Mouse (Mus musculus) heart, embryonic 11.5 days (tissue): ENCODE data around the gene Mtap. TPM values are rescaled to one million over a fixed set of nuclear protein-coding genes. Genes with fewer than 3 reads are reported as not detected.

Experiments used
- ATAC-seq: fragments of 200-750 bp; cut with Nextera tagmentation; replicated peaks from 2 replicates; pipeline ENCODE4 v1.8.0; 2017; ENCODE audit warnings: moderate library complexity; ENCODE audit not compliant: insufficient number of reproducible peaks, low FRiP score, low TSS enrichment
- H3K27ac ChIP-seq: fragments of 300-500 bp; sonication (generic); 2 replicates; pipeline ENCODE4 v1.5.1; 2014; ENCODE audit warnings: mild to moderate bottlenecking, low read depth, low read length
- H3K27me3 ChIP-seq: fragments of 300-500 bp; sonication (generic); 2 replicates; pipeline ENCODE4 v1.6.1; 2014; ENCODE audit warnings: mild to moderate bottlenecking, low read length, mixed read lengths; ENCODE audit not compliant: control insufficient read depth, insufficient read depth
- H3K36me3 ChIP-seq: fragments of 300-500 bp; sonication (generic); 2 replicates; pipeline ENCODE4 v1.6.1; 2014; ENCODE audit warnings: mild to moderate bottlenecking, low read length, moderate library complexity, mixed read lengths; ENCODE audit not compliant: control insufficient read depth, insufficient read depth
- H3K4me1 ChIP-seq: fragments of 300-500 bp; sonication (generic); 2 replicates; pipeline ENCODE4 v1.6.1; 2014; ENCODE audit warnings: low read length; ENCODE audit not compliant: control insufficient read depth, insufficient read depth
- H3K4me2 ChIP-seq: fragments of 300-500 bp; sonication (generic); 2 replicates; pipeline ENCODE4 v1.6.1; 2014; ENCODE audit warnings: mild to moderate bottlenecking, moderate library complexity
- H3K4me3 ChIP-seq: fragments of 300-500 bp; sonication (generic); 2 replicates; pipeline ENCODE4 v1.5.1; 2014; ENCODE audit warnings: low read depth, low read length
- H3K9ac ChIP-seq: fragments of 300-500 bp; sonication (generic); 2 replicates; pipeline ENCODE4 v1.6.1; 2014; ENCODE audit warnings: mild to moderate bottlenecking, low read depth, low read length, moderate library complexity
- H3K9me3 ChIP-seq: fragments of 300-500 bp; sonication (generic); replicated peaks from 2 replicates; pipeline ENCODE4 v1.6.1; 2016; ENCODE audit warnings: low read length; ENCODE audit not compliant: control insufficient read depth
- WGBS: fragments of 180-500 bp; shearing (Covaris S2); extraction: QIAGEN DNeasy Blood & Tissue Kit; methylation state at CpG from one replicate; pipeline ENCODE4 v1.1.7; 2014; ENCODE audit not compliant: insufficient replicate concordance; 5-methylcytosine and 5-hydroxymethylcytosine counted together
- polyA plus RNA-seq: library from polyadenylated mRNA; unstranded; fragments of >200 nt; fragmentation: Nextera tagmentation; extraction: Ambion mirVana; gene quantifications from 2 replicates; pipeline ENCODE4 v1.2.1, GENCODE M21; 2014

Mtap gene
- polyA plus RNA-seq, 1 experiment from 2014 or later: 76.8 TPM

- no peak overlapping the region for H3K9ac ChIP-seq
- no peak overlapping the region for H3K4me3 ChIP-seq
- no peaks in the 10 kb centered on the region for H3K4me1 ChIP-seq
- ATAC-seq: no peak
- 92% methylated on average over 6 of the region's 6 CpGs for WGBS
- H3K27ac ChIP-seq: no peak overlapping the region
- H3K27me3 ChIP-seq: no peaks in the 10 kb centered on the region
- H3K4me2 ChIP-seq: no peak overlapping the region
- no peaks in the 10 kb centered on the region for H3K9me3 ChIP-seq
- peaks cover 42% of the 10 kb centered on the region for H3K36me3 ChIP-seq
These were observed 34.0 kb downstream of the Mtap start for GRCm38 (mm10) chr4:89170931-89171330.

GRCm38 (mm10) chr4:89172873-89173605 is 36.1 kb downstream of the Mtap start:
- H3K36me3 ChIP-seq: peaks cover 45% of the 10 kb centered on the region
- H3K4me2 ChIP-seq: no peak overlapping the region
- no peaks in the 10 kb centered on the region for H3K4me1 ChIP-seq
- H3K4me3 ChIP-seq: no peak overlapping the region
- WGBS: 91% methylated on average over 14 of the region's 14 CpGs
- H3K27ac ChIP-seq: no peak overlapping the region
- ATAC-seq: no peak
- H3K9ac ChIP-seq: no peak overlapping the region
- no peaks in the 10 kb centered on the region for H3K27me3 ChIP-seq
- H3K9me3 ChIP-seq: no peaks in the 10 kb centered on the region

DNA sequence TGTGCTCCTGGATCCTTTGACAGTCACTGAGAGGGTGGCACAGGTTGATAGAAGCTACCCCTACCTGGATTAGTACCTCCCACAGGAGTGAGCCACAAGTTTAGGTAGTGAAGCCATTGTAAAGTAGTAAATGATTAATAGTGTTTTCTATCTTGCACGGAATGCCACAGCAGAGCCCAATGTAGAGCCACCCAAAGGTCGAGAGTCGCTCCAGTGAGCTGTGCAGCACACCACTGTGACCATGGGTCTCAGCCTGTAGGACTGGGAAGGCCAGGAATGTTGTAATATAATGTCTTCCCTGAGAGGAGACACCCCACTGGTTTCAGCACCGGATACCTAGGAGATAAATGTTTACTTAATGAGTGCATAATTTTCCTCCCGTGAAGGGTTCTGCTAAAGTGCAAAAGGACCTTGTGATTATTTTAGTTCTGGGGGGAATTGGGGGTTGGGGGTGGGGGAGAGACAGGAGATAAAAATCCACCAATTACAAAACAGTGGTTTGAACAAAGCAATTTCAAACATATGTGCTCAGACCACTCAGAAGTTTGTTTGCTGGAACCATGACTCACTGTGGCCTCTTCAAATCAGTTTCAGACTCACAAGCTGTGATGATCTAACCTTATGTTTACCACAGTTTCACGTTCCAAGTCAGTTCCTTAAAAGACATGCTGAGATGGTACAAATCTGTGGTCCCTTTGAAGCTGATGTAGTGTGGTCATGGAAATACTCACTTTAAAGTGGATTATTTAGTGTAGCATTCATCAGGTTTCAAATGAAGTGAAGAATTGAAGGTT is 40.8 kb downstream of the Mtap start:
- Histone ChIP-seq H3K4me3 (no peak overlapping the region), H3K27ac (no peak overlapping the region), H3K9ac (no peak overlapping the region), H3K4me2 (no peak overlapping the region), H3K36me3 (peaks cover 48% of the 10 kb centered on the region), H3K27me3 (no peaks in the 10 kb centered on the region), H3K9me3 (no peaks in the 10 kb centered on the region), H3K4me1 (no peaks in the 10 kb centered on the region)
- no peak for ATAC-seq
- WGBS: 82% methylated on average over 6 of the region's 6 CpGs

GRCm38 (mm10) chr4:89180121-89180520 is 43.2 kb downstream of the Mtap start:
- Histone ChIP-seq H3K9me3 (no peaks in the 10 kb centered on the region; the same call in 1 of the 2 replicates), H3K27me3 (no peaks in the 10 kb centered on the region), H3K27ac (no peak overlapping the region), H3K4me2 (no peak overlapping the region), H3K9ac (no peak overlapping the region), H3K4me1 (no peaks in the 10 kb centered on the region), H3K4me3 (no peak overlapping the region), H3K36me3 (peaks cover 33% of the 10 kb centered on the region)
- ATAC-seq: no peak
- WGBS: 92% methylated on average over 5 of the region's 5 CpGs

- no peaks in the 10 kb centered on the region; the same call in 1 of the 2 replicates for H3K9me3 ChIP-seq
- H3K36me3 ChIP-seq: peaks cover 23% of the 10 kb centered on the region
- no peak for ATAC-seq
- no peak overlapping the region for H3K4me3 ChIP-seq
- H3K27me3 ChIP-seq: no peaks in the 10 kb centered on the region
- no peak overlapping the region for H3K9ac ChIP-seq
- WGBS: 95% methylated on average over 2 of the region's 2 CpGs
- no peak overlapping the region for H3K27ac ChIP-seq
- no peaks in the 10 kb centered on the region for H3K4me1 ChIP-seq
- no peak overlapping the region for H3K4me2 ChIP-seq
These were observed 44.7 kb downstream of the Mtap start for GRCm38 (mm10) chr4:89181656-89182055.

DNA sequence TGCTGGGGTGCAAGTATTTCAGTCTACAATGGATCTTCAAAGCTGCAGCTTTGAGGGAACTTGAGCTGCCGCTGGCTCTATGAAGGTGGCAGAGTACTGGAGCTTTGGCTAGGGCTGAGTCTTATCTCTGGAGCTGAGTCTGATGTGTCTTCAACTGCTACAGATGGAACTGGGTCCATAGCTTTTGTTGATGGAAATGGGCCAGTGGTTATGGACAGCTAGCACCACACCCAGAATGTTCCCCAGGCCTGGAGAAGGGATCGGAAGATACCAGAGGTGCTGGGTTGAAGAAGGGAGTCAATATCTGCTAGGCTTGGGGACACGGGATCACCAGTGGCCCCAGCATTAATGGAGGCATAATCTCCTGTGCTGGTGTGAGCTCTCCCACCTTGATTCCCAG is 45.6 kb downstream of the Mtap start:
- H3K27me3 ChIP-seq: no peaks in the 10 kb centered on the region
- no peak overlapping the region for H3K4me2 ChIP-seq
- H3K9ac ChIP-seq: no peak overlapping the region
- no peak overlapping the region for H3K27ac ChIP-seq
- no peak overlapping the region for H3K4me3 ChIP-seq
- WGBS: 85% methylated on average over 3 of the region's 3 CpGs
- H3K4me1 ChIP-seq: no peaks in the 10 kb centered on the region
- H3K9me3 ChIP-seq: no peaks in the 10 kb centered on the region; the same call in 1 of the 2 replicates
- peaks cover 21% of the 10 kb centered on the region for H3K36me3 ChIP-seq
- ATAC-seq: no peak

DNA sequence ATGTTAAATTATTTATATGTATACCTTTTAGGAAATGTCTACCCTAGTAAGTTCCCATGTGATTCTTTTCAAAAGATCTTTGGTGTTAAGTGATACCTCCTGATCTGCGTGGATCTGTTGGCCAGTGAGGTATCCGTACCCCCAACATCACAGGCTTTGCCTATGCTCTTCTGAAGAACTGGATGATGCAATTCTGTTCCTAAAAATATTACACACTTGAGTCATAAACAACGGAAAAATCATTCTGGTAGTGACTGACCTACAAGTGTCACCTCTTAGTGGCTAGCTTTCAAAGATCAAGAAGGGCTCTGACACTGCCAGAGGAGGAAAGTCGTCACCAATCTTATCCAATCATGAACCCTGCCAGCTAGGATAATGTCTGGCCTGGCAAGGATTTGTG is 58.6 kb downstream of the Mtap start:
- Histone ChIP-seq H3K4me2 (no peak overlapping the region), H3K4me1 (no peaks in the 10 kb centered on the region), H3K27ac (no peak overlapping the region), H3K9ac (no peak overlapping the region), H3K9me3 (no peaks in the 10 kb centered on the region), H3K36me3 (no peaks in the 10 kb centered on the region), H3K4me3 (no peak overlapping the region), H3K27me3 (no peaks in the 10 kb centered on the region)
- 65% methylated on average over 4 of the region's 4 CpGs for WGBS
- no peak for ATAC-seq

DNA sequence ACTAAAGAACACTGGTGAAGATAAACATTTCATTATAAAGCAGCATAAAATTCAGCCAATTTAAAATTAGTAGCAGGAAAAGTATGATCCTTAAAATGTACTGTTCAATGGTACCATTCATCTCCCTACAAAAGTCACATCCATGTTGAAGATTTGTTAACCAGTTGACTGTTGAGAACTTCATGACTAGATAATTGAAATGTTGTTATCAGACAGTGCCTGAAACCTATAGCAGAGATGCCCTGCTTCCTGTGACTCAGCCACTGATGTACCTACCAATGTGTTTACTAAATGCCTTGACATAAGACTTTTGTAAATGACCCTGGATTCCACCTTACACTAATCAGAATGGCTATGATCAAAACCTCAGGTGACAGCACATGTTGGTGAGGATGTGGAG is 60.2 kb downstream of the Mtap start:
- Histone ChIP-seq H3K27me3 (no peaks in the 10 kb centered on the region), H3K4me1 (no peaks in the 10 kb centered on the region), H3K36me3 (no peaks in the 10 kb centered on the region), H3K9ac (no peak overlapping the region), H3K4me2 (no peak overlapping the region), H3K4me3 (no peak overlapping the region), H3K9me3 (no peaks in the 10 kb centered on the region), H3K27ac (no peak overlapping the region)
- no peak for ATAC-seq
